Mouse (Mus musculus) cortical plate, adult 2 months (tissue): ENCODE data around the gene Scnn1a. TPM values are rescaled to one million over a fixed set of nuclear protein-coding genes. Genes with fewer than 3 reads are reported as not detected.

Experiments used
- H3K27ac ChIP-seq: fragments of 200-500 bp; 2 replicates; pipeline ENCODE4 v1.5.1; 2012; ENCODE audit warnings: low read length, control low read depth, inconsistent platforms; ENCODE audit not compliant: insufficient read depth
- H3K4me1 ChIP-seq: fragments of 200-500 bp; 2 replicates; pipeline ENCODE4 v1.6.1; 2011; ENCODE audit warnings: low read length; ENCODE audit not compliant: control insufficient read depth, insufficient read depth
- H3K4me3 ChIP-seq: fragments of 200-500 bp; 2 replicates; pipeline ENCODE4 v1.5.1; 2011; ENCODE audit warnings: mild to moderate bottlenecking, low read length, control low read depth; ENCODE audit not compliant: insufficient read depth
- CTCF ChIP-seq: fragments of 200-500 bp; IDR thresholded peaks from 2 replicates; pipeline ENCODE4 v1.5.1; 2011; ENCODE audit warnings: mild to moderate bottlenecking, control low read depth, low read length; ENCODE audit not compliant: insufficient read depth; ENCODE audit errors: extremely low read depth
- POLR2A ChIP-seq: fragments of 200-500 bp; IDR thresholded peaks from 2 replicates; pipeline ENCODE4 v1.6.1; 2011; ENCODE audit warnings: mild to moderate bottlenecking, low read length, control low read depth; ENCODE audit not compliant: insufficient read depth; ENCODE audit errors: extremely low read depth
- polyA plus RNA-seq: library from polyadenylated mRNA; depleted of rRNA; stranded (reverse); fragments of >200 nt; gene quantifications from 2 replicates; pipeline ENCODE4 v1.2.3, GENCODE M21; 2012; rRNA removed

Gene Scnn1a
- polyA plus RNA-seq, 1 experiment: 4.7 TPM

DNA sequence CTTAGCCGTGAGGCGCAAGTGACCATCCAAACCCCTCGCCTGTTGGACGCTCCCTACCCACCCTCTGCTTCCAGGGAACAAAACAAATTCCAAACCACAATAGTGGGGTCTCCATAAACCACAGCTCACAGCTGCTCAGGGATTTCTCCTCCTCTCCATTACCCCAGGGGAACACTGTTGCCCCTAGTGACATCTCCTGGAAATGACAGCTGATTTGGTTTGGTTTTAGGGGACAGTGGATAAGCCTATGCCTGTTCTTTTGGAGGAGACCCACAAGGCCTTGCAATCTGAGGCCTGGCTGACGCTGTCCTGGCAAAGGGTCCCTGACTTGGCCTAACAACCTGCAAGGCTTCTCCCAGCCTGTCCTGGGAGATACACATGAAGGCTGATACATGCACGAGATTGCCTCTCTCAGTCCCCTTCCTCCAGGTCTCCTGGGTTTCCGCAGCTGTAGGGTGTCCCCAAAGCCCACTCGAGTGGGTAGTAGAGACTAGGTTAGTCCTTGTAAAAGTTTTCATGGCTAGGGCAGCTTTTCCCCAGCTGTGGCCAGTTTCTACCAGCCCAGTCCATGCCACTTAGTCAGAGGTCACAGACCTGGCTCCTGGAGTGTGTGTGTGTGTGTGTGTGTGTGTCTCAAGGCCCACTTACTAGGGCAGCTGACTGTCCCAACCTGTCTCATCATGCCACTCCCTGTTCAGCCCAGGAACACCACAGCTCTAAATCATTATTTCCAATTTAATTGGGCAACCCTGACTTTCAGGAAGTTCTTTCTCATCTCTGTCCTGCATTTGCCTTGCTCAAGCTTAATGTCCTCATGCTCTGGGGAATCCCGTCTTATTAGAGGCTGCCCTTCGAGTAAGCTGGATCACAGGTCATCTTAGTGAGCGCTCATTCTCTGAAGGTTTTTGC lies 64.9 kb downstream of the Scnn1a start:
- H3K4me3 ChIP-seq: no peak overlapping the region
- TF ChIP-seq CTCF (peak; percentile 59), POLR2A (no peak)
- H3K4me1 ChIP-seq: no peaks in the 10 kb centered on the region
- H3K27ac ChIP-seq: no peak overlapping the region

DNA sequence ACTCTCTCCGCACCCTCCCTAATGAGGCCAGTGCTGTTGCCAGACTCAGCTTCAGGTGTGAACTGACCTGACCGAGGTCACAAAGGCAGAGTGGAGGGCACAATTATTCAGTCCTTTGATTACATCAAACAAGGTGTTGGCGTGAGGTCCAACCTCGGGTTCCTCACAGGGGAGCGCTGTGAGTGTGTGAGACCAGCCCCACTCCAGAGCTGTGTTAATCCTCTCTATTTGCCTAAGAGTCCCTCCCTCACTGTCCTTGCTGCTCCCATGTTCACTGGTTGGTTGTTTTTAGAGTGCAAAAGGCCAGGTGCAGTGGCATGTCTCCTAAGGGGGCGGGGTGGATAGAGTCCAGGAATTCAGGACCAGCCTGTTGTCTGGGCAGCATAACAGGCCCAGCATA lies 65.6 kb downstream of the Scnn1a start:
- H3K27ac ChIP-seq: no peak overlapping the region

DNA sequence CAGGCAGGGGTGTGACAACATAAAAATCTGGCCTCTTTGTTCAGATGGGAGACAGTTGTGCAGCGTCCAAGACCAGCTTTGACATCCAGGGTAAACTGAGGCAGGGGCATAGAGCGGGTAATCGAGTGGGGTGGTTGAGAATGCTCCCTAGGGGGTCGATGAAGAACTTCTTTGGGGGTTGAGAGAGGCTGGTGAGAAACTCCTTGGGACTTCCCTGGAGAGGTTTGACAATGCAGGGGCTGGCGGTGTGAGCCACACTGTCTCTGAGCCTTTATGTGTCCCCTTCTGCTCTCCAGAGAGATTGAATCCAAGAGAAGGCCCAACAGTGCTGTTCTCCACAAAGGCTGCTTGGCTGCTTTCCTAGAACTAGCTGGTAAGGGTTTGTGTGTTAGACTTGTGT lies 69.4 kb downstream of the Scnn1a start:
- TF ChIP-seq CTCF (no peak), POLR2A (no peak)
- H3K4me3 ChIP-seq: no peak overlapping the region
- H3K27ac ChIP-seq: no peak overlapping the region
- H3K4me1 ChIP-seq: no peaks in the 10 kb centered on the region

More for the DNA sequence above, 65.6 kb downstream of the Scnn1a start:
- no peak overlapping the region for H3K4me3 ChIP-seq
- H3K4me1 ChIP-seq: no peaks in the 10 kb centered on the region
- TF ChIP-seq CTCF: no peak
- TF ChIP-seq POLR2A: no peak

Other genes starting within 250 kb of the Scnn1a start
- gene Chd4, start 224.7 kb upstream of the Scnn1a start, polyA plus RNA-seq: 79.0 and 80.7 TPM in 2 replicates
- 20.0 and 21.5 TPM in 2 replicates for gene Nop2, start 188.8 kb upstream of the Scnn1a start, polyA plus RNA-seq
- gene Iffo1, start 175.4 kb upstream of the Scnn1a start, polyA plus RNA-seq: 96.9 and 97.6 TPM in 2 replicates
- 4,394 and 4,549 TPM in 2 replicates for gene Gapdh, start 154.2 kb upstream of the Scnn1a start, polyA plus RNA-seq
- 53.5 and 58.3 TPM in 2 replicates for gene Ncapd2, start 129.0 kb upstream of the Scnn1a start, polyA plus RNA-seq
- gene Mrpl51, start 128.9 kb upstream of the Scnn1a start, polyA plus RNA-seq: 51.2 and 52.9 TPM in 2 replicates
- gene Vamp1, start 105.1 kb upstream of the Scnn1a start, polyA plus RNA-seq: 169 and 175 TPM in 2 replicates
- gene Tapbpl, start 88.8 kb upstream of the Scnn1a start, polyA plus RNA-seq: 6.4 and 6.7 TPM in 2 replicates
- 0.06 TPM in 1 of 2 replicates, not detected in the other for gene Cd27, start 83.6 kb upstream of the Scnn1a start, polyA plus RNA-seq
- gene Tuba3a, start 34.6 kb upstream of the Scnn1a start, polyA plus RNA-seq: not detected in 2 replicates
- gene Ltbr, start 6.8 kb upstream of the Scnn1a start, polyA plus RNA-seq: 10.3 and 10.8 TPM in 2 replicates
- gene Tnfrsf1a, start 28.7 kb downstream of the Scnn1a start, polyA plus RNA-seq: 13.6 and 14.9 TPM in 2 replicates
- 0.11 and 0.23 TPM in 2 replicates for gene Plekhg6, start 60.1 kb downstream of the Scnn1a start, polyA plus RNA-seq
- gene Cd9, start 174.1 kb downstream of the Scnn1a start, polyA plus RNA-seq: 88.3 and 105 TPM in 2 replicates
- gene Vwf, start 226.1 kb downstream of the Scnn1a start, polyA plus RNA-seq: 19.9 and 22.9 TPM in 2 replicates